Mouse (Mus musculus): Measurements from ENCODE around the gene Foxc2. TPM values are rescaled to one million over a fixed set of nuclear protein-coding genes. Genes with fewer than 3 reads are reported as not detected.

The Foxc2 gene
- total and polyA plus RNA-seq, 2 experiments from 2014 or later, result 2.6 to 10.9 TPM

DNA sequence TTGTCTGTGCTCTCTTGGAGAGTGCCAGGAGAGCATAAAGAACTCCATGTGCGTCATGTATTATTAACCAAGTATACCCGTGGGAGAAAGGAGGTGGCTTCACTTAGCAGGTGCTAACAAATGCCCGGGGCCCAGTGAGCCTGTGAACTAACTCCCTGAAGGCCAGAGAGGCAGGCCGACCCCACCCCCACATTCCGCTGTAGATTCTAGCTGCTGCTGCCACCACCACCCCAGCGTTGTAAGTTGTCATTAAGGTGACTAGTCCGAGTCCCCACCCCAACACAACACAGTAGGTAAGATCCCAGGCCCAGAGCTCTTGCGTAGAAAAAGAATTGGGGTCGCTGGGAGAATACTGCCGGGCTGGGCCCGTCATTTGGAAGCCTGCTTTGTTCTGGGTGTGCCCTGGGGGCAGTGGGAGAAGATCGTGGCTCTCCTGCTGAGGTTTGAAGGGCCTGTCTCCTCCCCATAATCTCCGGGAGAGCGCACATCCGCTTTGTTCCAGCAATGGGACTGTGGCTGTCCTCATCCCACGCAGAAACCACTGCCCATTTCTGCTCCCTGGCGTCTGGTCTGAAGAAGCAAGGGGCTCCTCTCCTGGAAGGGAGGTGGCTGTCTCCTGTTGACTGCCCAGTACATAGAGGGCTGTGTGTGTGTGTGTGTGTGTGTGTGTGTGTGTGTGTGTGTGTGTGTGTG, 8.7 kb downstream of the Foxc2 start:
- no peak for DNase-seq (ENCODE audit: low spot score)
- WGBS, result 3% methylated on average over 17 of the region's 17 CpGs
- Histone ChIP-seq H3K4me1 (ENCODE audit: insufficient read depth, low read length) (no peaks in the 10 kb centered on the region), H3K9ac (replicated peaks; ENCODE audit: low read length, poor library complexity, severe bottlenecking) (no peak overlapping the region), H3K9me3 (ENCODE audit: low read length) (no peaks in the 10 kb centered on the region), H3K4me3 (ENCODE audit: low read depth, low read length) (no peak overlapping the region), H3K27ac (ENCODE audit: low read depth, low read length) (no peak overlapping the region), H3K4me2 (ENCODE audit: low read depth, low read length, poor library complexity, severe bottlenecking) (no peak overlapping the region), H3K27me3 (ENCODE audit: insufficient read depth, low read length) (peaks cover 93% of the 10 kb centered on the region), H3K36me3 (ENCODE audit: insufficient read depth, low read length) (no peaks in the 10 kb centered on the region)
- ATAC-seq (ENCODE audit: low FRiP score), result no peak
- TF ChIP-seq CTCF (IDR thresholded peaks at IDR 0.05), result no peak

DNA sequence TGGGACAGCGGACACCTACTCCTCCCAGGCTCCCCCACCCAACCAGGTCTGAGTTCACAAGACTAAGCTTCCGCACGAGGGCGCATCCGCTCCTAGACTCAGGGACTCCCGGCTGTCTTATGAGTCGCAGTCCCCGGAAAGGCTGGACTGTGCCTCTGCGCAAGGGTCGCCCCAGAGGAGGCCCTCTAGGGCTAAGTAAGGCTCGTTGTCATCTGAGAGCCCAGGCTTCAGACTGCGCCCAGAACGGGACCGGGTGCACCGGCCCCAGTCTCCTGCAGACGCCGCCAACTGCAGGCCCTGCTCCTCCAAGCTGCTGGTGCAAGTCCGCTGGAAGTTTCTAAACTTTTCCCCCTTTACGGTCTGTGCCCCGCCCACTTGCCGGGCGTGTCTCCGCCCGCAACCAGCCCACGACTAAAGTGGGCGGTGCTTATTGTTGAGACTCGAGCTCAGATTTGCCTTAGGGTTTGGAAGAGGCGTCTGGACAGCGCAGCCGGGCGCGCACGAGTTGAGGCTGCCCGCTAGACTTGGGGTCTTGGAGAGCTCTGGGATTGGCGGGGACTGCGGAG, 9.4 kb downstream of the Foxc2 start:
- H3K36me3 ChIP-seq (ENCODE audit: insufficient read depth, low read length), result no peaks in the 10 kb centered on the region
- H3K4me3 ChIP-seq (ENCODE audit: low read depth, low read length), result no peak overlapping the region
- peak; percentile 70 for TF ChIP-seq CTCF (IDR thresholded peaks at IDR 0.05)
- DNase-seq (ENCODE audit: low spot score), result peak; percentile 80
- WGBS, result under 1% methylated on average over 34 of the region's 36 CpGs
- H3K27me3 ChIP-seq (ENCODE audit: insufficient read depth, low read length), result peaks cover 93% of the 10 kb centered on the region
- no peak overlapping the region for H3K9ac ChIP-seq (replicated peaks; ENCODE audit: low read length, poor library complexity, severe bottlenecking)
- peak overlapping the region; percentile 26; the same call in 1 of the 2 replicates for H3K4me2 ChIP-seq (ENCODE audit: low read depth, low read length, poor library complexity, severe bottlenecking)
- H3K9me3 ChIP-seq (ENCODE audit: low read length), result no peaks in the 10 kb centered on the region
- no peak for ATAC-seq (ENCODE audit: low FRiP score)
- no peak overlapping the region for H3K27ac ChIP-seq (ENCODE audit: low read depth, low read length)
- no peaks in the 10 kb centered on the region for H3K4me1 ChIP-seq (ENCODE audit: insufficient read depth, low read length)

DNA sequence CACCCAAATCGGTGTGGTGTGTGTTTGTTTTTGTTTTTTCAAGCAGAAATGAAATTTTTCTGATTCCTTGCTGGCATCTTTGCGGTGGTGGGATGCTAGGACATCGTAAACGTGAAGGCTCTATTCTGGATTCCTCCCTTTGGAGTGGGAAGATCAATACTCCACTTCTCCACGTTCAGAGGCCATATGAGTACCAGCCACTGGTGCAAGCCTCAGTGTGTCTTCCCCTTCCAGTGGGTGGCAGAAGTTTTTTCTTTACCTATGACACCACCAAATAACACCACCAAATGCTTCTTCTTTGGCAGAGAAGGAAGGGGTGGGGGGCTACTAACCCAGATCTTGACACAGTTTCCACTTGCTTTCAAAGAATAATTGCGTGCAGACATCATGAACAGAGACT, 10.2 kb downstream of the Foxc2 start:
- H3K27me3 ChIP-seq (ENCODE audit: insufficient read depth, low read length), result peaks cover 93% of the 10 kb centered on the region
- H3K9me3 ChIP-seq (ENCODE audit: low read length), result no peaks in the 10 kb centered on the region
- DNase-seq (ENCODE audit: low spot score) (no peak), ATAC-seq (ENCODE audit: low FRiP score) (no peak)
- H3K36me3 ChIP-seq (ENCODE audit: insufficient read depth, low read length), result no peaks in the 10 kb centered on the region
- 9% methylated on average over 6 of the region's 6 CpGs for WGBS
- H3K4me1 ChIP-seq (ENCODE audit: insufficient read depth, low read length), result no peaks in the 10 kb centered on the region
- no peak for TF ChIP-seq CTCF (IDR thresholded peaks at IDR 0.05)
- H3K4me3 ChIP-seq (ENCODE audit: low read depth, low read length), result no peak overlapping the region
- H3K9ac ChIP-seq (replicated peaks; ENCODE audit: low read length, poor library complexity, severe bottlenecking), result no peak overlapping the region
- no peak overlapping the region for H3K27ac ChIP-seq (ENCODE audit: low read depth, low read length)
- no peak overlapping the region for H3K4me2 ChIP-seq (ENCODE audit: low read depth, low read length, poor library complexity, severe bottlenecking)

DNA sequence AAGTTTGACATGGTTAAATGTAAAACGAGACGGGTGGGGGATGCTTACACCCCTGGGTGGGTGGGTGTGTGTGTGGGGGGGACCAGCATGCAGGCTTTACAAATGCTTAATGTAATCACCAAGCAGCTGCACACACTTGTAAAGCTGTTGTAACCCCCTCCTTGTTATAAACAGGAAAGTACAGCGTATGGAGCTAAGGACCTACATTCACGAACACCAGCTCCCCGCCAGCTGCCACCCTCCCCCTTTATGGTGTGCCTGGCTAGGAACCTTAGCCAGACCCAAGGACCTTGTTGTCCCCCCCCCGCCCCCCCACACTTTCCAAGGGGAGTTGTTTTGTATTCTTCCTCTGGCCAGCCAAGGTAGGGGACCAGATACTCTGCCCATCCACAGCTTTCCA, 10.7 kb downstream of the Foxc2 start:
- no peak for TF ChIP-seq CTCF (IDR thresholded peaks at IDR 0.05)
- ATAC-seq (ENCODE audit: low FRiP score) (no peak), DNase-seq (ENCODE audit: low spot score) (no peak)
- H3K4me2 ChIP-seq (ENCODE audit: low read depth, low read length, poor library complexity, severe bottlenecking), result no peak overlapping the region
- H3K9me3 ChIP-seq (ENCODE audit: low read length), result no peaks in the 10 kb centered on the region
- H3K27ac ChIP-seq (ENCODE audit: low read depth, low read length), result no peak overlapping the region
- H3K9ac ChIP-seq (replicated peaks; ENCODE audit: low read length, poor library complexity, severe bottlenecking), result no peak overlapping the region
- WGBS, result 4% methylated on average over 6 of the region's 6 CpGs
- no peaks in the 10 kb centered on the region for H3K4me1 ChIP-seq (ENCODE audit: insufficient read depth, low read length)
- no peaks in the 10 kb centered on the region for H3K36me3 ChIP-seq (ENCODE audit: insufficient read depth, low read length)
- H3K4me3 ChIP-seq (ENCODE audit: low read depth, low read length), result no peak overlapping the region
- peaks cover 92% of the 10 kb centered on the region for H3K27me3 ChIP-seq (ENCODE audit: insufficient read depth, low read length)

DNA sequence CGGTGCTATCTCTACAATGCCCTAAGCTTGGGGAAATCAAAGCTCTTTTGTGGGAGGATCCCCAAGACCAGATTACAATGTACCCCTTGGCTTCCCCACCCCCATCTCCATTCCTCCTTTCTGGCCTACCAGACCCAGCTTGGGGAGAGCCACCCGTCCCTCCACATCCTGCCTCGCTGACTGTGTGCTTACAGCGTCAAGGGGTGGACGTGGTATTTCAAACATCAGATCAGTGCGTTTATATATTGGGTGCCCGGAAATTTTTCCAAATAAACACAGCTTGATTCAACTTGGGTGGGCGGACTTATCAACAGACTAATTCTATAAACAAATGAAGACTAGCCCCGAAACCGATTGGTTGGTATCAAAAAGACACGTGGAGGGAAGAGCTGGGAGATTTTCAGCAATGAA, 11.3 kb downstream of the Foxc2 start:
- WGBS, result 1% methylated on average over 11 of the region's 11 CpGs
- TF ChIP-seq CTCF (IDR thresholded peaks at IDR 0.05), result no peak
- ATAC-seq (ENCODE audit: low FRiP score) (no peak), DNase-seq (ENCODE audit: low spot score) (no peak)
- Histone ChIP-seq H3K27ac (ENCODE audit: low read depth, low read length) (no peak overlapping the region), H3K4me2 (ENCODE audit: low read depth, low read length, poor library complexity, severe bottlenecking) (no peak overlapping the region), H3K9ac (replicated peaks; ENCODE audit: low read length, poor library complexity, severe bottlenecking) (no peak overlapping the region), H3K36me3 (ENCODE audit: insufficient read depth, low read length) (no peaks in the 10 kb centered on the region), H3K4me3 (ENCODE audit: low read depth, low read length) (no peak overlapping the region), H3K27me3 (ENCODE audit: insufficient read depth, low read length) (peaks cover 92% of the 10 kb centered on the region), H3K9me3 (ENCODE audit: low read length) (no peaks in the 10 kb centered on the region), H3K4me1 (ENCODE audit: insufficient read depth, low read length) (no peaks in the 10 kb centered on the region)

DNA sequence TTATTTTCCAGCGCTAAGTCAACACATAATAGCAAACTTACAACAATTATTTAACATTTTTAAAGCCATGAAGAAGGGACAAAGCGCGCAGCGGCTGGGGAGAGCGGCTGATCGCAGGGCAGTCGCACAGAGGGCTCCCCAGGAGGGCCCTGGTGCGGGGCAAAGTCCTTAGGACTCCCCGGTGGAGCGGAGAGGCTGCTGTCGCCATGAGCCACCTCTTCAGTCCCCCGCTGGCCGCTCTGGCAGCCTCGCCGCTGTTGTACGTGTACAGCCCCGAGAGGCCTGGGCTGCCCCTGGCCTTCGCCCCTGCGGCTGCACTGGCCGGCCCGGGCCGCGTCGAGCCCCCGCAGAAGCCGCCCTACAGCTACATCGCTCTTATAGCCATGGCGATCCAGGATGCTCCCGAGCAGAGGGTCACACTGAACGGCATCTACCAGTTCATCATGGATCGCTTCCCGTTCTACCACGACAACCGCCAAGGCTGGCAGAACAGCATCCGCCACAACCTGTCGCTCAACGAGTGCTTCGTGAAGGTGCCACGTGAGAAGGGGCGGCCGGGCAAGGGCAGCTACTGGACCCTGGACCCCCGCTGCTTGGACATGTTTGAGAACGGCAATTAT, 11.9 kb downstream of the Foxc2 start, which contains the start of gene Foxl1:
TSS of gene Foxl1 (plus strand) at position 185 of the 620 bp plus-strand sequence.
- no peak for TF ChIP-seq CTCF (IDR thresholded peaks at IDR 0.05)
- Histone ChIP-seq H3K36me3 (ENCODE audit: insufficient read depth, low read length) (no peaks in the 10 kb centered on the region), H3K4me1 (ENCODE audit: insufficient read depth, low read length) (no peaks in the 10 kb centered on the region), H3K9ac (replicated peaks; ENCODE audit: low read length, poor library complexity, severe bottlenecking) (no peak within 1 kb of the TSS), H3K4me3 (ENCODE audit: low read depth, low read length) (peak within 1 kb of the TSS; percentile 9; the same call in 1 of the 2 replicates), H3K27me3 (ENCODE audit: insufficient read depth, low read length) (peaks cover 88% of the 10 kb centered on the region), H3K27ac (ENCODE audit: low read depth, low read length) (no peak within 1 kb of the TSS), H3K9me3 (ENCODE audit: low read length) (no peaks in the 10 kb centered on the region), H3K4me2 (ENCODE audit: low read depth, low read length, poor library complexity, severe bottlenecking) (0 out of 2 replicates have a peak within 1 kb of the TSS, but pooled peaks have one; percentile 9)
- WGBS, result under 1% methylated on average over 43 of the region's 43 CpGs
- ATAC-seq (ENCODE audit: low FRiP score), result no peak
- no peak for DNase-seq (ENCODE audit: low spot score)
